Mouse (Mus musculus) heart, postnatal 0 days (tissue): ENCODE measurements around the gene Fam193b.
A peak's percentile ranks its signal among the peaks of the same experiment; 100 is the strongest.

Source experiments
- CTCF ChIP-seq: IDR thresholded peaks from 2 replicates; pipeline ENCODE4 v1.5.1; 2016; ENCODE audit warnings: antibody characterized with exemption, control low read depth, low read depth
- EP300 ChIP-seq: IDR thresholded peaks from 2 replicates; pipeline ENCODE4 v1.6.1; 2016; ENCODE audit warnings: antibody characterized with exemption, low read depth

GRCm38 (mm10) chr13:55601611-55602010 is 30.7 kb upstream of the Fam193b start:
- TF ChIP-seq CTCF (peak; percentile 87), EP300 (no peak)
